Mouse (Mus musculus) midbrain, embryonic 14.5 days (tissue): ENCODE measurements around the gene Cldn14. TPM values are rescaled to one million over a fixed set of nuclear protein-coding genes. Genes with fewer than 3 reads are reported as not detected.

Experiments
- ATAC-seq: fragments of 200-750 bp; cut with Nextera tagmentation; 2 replicates; pipeline ENCODE4 v1.8.0; 2017; ENCODE audit warnings: moderate number of reproducible peaks, moderate library complexity; ENCODE audit not compliant: low FRiP score, low TSS enrichment
- DNase-seq: peaks from one replicate; pipeline ENCODE4 v3.0.0-alpha.2; 2015
- H3K27ac ChIP-seq: fragments of 300-500 bp; sonication (generic); replicated peaks from 2 replicates; pipeline ENCODE4 v1.5.1; 2014; ENCODE audit warnings: mild to moderate bottlenecking, low read depth, low read length, moderate library complexity
- H3K27me3 ChIP-seq: fragments of 300-500 bp; sonication (generic); 2 replicates; pipeline ENCODE4 v1.6.1; 2014; ENCODE audit warnings: low read length, control low read depth, mixed read lengths; ENCODE audit not compliant: control insufficient read depth, insufficient read depth
- H3K36me3 ChIP-seq: fragments of 300-500 bp; sonication (generic); 2 replicates; pipeline ENCODE4 v1.6.1; 2014; ENCODE audit warnings: low read length, control low read depth; ENCODE audit not compliant: control insufficient read depth, insufficient read depth
- H3K4me1 ChIP-seq: fragments of 300-500 bp; sonication (generic); 2 replicates; pipeline ENCODE4 v1.6.1; 2014; ENCODE audit warnings: mild to moderate bottlenecking, antibody characterized with exemption, low read length, control low read depth; ENCODE audit not compliant: control insufficient read depth, insufficient read depth
- H3K4me2 ChIP-seq: fragments of 300-500 bp; sonication (generic); 2 replicates; pipeline ENCODE4 v1.6.1; 2014; ENCODE audit warnings: mild to moderate bottlenecking, low read length, moderate library complexity
- H3K4me3 ChIP-seq: fragments of 300-500 bp; sonication (generic); replicated peaks from 2 replicates; pipeline ENCODE4 v1.5.1; 2014; ENCODE audit warnings: low read depth, low read length
- H3K9ac ChIP-seq: fragments of 300-500 bp; sonication (generic); replicated peaks from 2 replicates; pipeline ENCODE4 v1.6.1; 2014; ENCODE audit warnings: mild to moderate bottlenecking, low read length, moderate library complexity
- H3K9me3 ChIP-seq: fragments of 300-500 bp; sonication (generic); 2 replicates; pipeline ENCODE4 v1.6.1; 2016; ENCODE audit warnings: low read length, control low read depth, mixed read lengths; ENCODE audit not compliant: control insufficient read depth
- WGBS: fragments of 180-500 bp; shearing (Covaris S2); extraction: QIAGEN DNeasy Blood & Tissue Kit; methylation state at CpG from one replicate; pipeline ENCODE4 v1.1.7; 2014; 5-methylcytosine and 5-hydroxymethylcytosine counted together
- polyA plus RNA-seq: library from polyadenylated mRNA; unstranded; fragments of >200 nt; fragmentation: Nextera tagmentation; extraction: Ambion mirVana; gene quantifications from 2 replicates; pipeline ENCODE4 v1.2.1, GENCODE M21; 2014

The Cldn14 gene
- polyA plus RNA-seq, 1 experiment from 2014 or later: not detected

DNA sequence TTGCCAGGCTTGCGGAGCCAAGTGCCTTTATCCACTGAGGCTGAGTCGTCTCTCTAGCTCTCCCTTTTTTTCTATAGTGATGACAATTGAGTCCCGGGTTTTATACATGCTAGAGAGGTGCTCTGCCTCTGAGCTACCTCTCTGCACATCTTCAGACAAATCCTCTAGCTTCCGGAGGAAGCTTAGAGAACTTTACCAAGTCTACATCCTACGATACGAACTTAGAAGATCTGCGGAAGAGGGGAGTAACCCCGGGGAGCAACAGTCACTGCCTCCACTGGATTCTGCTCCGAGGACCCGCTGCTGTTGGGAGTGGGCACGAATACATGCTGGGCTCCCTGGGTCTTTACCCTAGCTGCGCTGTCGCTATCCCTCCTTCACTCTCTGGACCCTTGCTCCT is 74.0 kb downstream of the Cldn14 start:
- Histone ChIP-seq H3K9ac (no peak overlapping the region), H3K9me3 (no peaks in the 10 kb centered on the region), H3K27ac (no peak overlapping the region), H3K27me3 (peaks cover 18% of the 10 kb centered on the region; the same call in 1 of the 2 replicates), H3K4me1 (no peaks in the 10 kb centered on the region), H3K4me2 (no peak overlapping the region), H3K36me3 (no peaks in the 10 kb centered on the region), H3K4me3 (no peak overlapping the region)
- WGBS: 17% methylated on average over 13 of the region's 13 CpGs
- no peak for DNase-seq
- ATAC-seq: no peak

DNA sequence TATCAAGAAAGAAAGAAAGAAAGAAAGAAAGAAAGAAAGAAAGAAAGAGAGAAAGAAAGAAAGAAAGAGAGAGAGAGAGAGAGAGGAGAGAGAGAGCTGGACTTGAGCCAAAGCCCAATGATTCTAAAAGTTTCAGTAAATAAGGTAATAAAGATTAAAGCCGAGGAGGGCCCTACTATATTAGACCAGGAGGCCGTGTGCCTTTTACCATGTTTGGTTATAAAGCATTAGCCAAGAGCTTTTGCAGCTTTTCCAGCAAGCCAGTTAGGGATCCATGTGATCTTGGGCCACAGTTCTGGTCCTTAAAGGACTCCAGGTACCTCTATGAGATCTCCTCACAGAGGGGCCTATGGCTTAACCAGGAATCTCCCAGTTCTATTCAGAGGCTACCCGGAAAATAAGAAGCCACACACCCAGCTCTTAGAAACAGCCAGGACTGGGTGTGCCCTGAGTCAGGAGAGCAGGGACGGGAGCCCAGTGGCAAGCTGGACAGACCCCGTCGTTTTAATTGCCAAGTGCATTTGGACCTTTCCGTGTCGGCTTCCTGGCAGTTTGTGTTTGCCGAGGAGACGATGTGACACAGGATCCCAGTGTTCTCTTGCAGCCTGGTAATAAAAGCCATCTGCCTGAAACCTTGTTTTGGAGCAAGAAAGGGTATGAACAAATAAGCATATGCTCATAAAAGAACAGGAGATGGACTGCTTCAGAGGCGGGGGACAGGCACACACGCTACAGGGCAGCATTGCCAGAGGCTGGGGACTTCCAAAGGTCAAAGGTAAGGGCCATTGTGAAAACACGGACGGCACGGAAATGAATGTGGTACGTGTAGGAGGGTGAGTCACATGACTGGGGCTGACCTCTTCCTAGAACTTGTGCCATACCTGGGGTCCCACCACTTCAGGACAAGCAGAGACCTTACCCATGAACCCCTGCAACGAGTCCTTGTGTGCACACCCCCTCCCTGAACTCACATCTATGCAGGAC is 76.2 kb downstream of the Cldn14 start:
- DNase-seq (no peak), ATAC-seq (no peak)
- Histone ChIP-seq H3K27me3 (peaks cover 18% of the 10 kb centered on the region; the same call in 1 of the 2 replicates), H3K9me3 (no peaks in the 10 kb centered on the region), H3K4me1 (no peaks in the 10 kb centered on the region), H3K9ac (no peak overlapping the region), H3K36me3 (no peaks in the 10 kb centered on the region), H3K4me2 (no peak overlapping the region), H3K4me3 (no peak overlapping the region), H3K27ac (no peak overlapping the region)
- 79% methylated on average over 17 of the region's 17 CpGs for WGBS

DNA sequence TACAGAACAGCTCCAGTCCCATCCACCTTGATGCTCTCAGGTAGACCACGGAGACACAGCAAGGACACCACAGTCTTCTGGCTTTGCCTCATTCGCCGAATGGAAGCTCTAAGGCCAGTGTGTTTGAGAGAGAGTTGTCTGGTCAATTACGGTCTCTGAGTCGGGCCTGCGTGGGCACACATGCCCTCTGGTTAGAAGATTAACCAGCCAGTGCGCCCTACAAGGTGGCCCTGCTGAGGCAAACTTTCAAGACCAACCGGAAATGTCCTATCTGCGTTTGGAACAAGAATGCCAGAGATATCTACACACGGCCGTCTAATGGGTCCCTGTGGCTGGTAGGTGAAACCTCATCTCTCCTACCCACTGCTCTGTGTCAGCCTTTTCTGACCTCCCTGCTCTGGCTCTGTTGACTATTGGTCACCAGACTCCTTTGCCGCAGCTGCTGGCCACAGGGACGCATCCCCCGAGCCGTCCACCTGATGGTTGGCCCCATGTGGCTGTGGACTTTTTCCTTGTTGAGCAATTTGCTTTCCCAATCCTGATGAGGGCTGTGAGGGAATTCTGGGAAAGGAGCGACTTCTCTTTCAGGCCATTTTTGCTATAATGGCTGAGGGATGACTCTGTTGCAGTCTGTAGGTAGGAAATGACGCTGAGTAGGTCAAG is 79.1 kb downstream of the Cldn14 start:
- Histone ChIP-seq H3K27ac (no peak overlapping the region), H3K36me3 (no peaks in the 10 kb centered on the region), H3K9me3 (no peaks in the 10 kb centered on the region), H3K4me1 (no peaks in the 10 kb centered on the region), H3K27me3 (peaks cover 5% of the 10 kb centered on the region; the same call in 1 of the 2 replicates), H3K9ac (no peak overlapping the region), H3K4me3 (no peak overlapping the region), H3K4me2 (no peak overlapping the region)
- WGBS: 93% methylated on average over 17 of the region's 17 CpGs
- ATAC-seq (no peak), DNase-seq (no peak)

GRCm38 (mm10) chr16:93925684-93926247 is 82.9 kb downstream of the Cldn14 start:
- WGBS: 72% methylated on average over 8 of the region's 8 CpGs
- no peak overlapping the region for H3K4me3 ChIP-seq
- no peaks in the 10 kb centered on the region for H3K4me1 ChIP-seq
- H3K9me3 ChIP-seq: no peaks in the 10 kb centered on the region
- no peak for DNase-seq
- no peak for ATAC-seq
- no peaks in the 10 kb centered on the region for H3K36me3 ChIP-seq
- H3K4me2 ChIP-seq: no peak overlapping the region
- no peak overlapping the region for H3K27ac ChIP-seq
- no peaks in the 10 kb centered on the region for H3K27me3 ChIP-seq
- H3K9ac ChIP-seq: no peak overlapping the region

GRCm38 (mm10) chr16:93923788-93924187 is 84.8 kb downstream of the Cldn14 start:
- H3K9me3 ChIP-seq: no peaks in the 10 kb centered on the region
- H3K4me2 ChIP-seq: no peak overlapping the region
- no peaks in the 10 kb centered on the region for H3K4me1 ChIP-seq
- ATAC-seq: no peak
- no peak for DNase-seq
- no peaks in the 10 kb centered on the region for H3K27me3 ChIP-seq
- WGBS: 78% methylated on average over 7 of the region's 7 CpGs
- H3K9ac ChIP-seq: no peak overlapping the region
- H3K36me3 ChIP-seq: no peaks in the 10 kb centered on the region
- H3K4me3 ChIP-seq: no peak overlapping the region
- H3K27ac ChIP-seq: no peak overlapping the region

DNA sequence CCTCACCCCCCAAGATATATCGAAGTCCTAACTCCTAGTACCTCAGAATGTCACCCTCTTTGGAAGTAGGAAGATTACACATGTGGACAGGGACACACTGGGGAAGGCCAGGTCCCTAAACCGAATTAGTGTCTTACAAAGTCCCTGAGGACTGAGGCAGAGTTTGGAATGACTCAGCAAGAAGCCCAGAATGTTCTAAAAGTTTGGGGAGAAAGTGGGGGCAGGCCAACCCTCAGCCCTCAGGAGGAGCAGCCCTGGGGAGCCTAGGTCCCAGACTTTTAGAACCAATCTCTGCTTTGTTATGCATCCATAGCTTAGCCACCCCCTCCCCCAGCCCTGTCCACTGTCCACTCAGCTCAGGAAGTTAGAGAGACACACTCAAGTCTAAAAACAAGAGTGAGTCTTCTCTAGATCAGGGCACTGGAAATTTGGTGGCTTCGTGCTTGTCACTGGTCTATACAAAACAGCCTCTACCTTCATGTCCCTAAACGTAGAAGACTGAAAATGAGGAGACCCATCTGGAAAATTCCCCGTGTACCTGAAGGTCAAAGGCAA is 85.7 kb downstream of the Cldn14 start:
- no peak for ATAC-seq
- Histone ChIP-seq H3K9ac (no peak overlapping the region), H3K4me1 (no peaks in the 10 kb centered on the region), H3K27ac (no peak overlapping the region), H3K4me2 (no peak overlapping the region), H3K4me3 (no peak overlapping the region), H3K36me3 (no peaks in the 10 kb centered on the region), H3K27me3 (no peaks in the 10 kb centered on the region), H3K9me3 (no peaks in the 10 kb centered on the region)
- no peak for DNase-seq
- 75% methylated on average over 5 of the region's 5 CpGs for WGBS

GRCm38 (mm10) chr16:93920673-93921072 is 88.0 kb downstream of the Cldn14 start:
- no peak for DNase-seq
- H3K9me3 ChIP-seq: no peaks in the 10 kb centered on the region
- ATAC-seq: no peak
- no peaks in the 10 kb centered on the region for H3K4me1 ChIP-seq
- H3K27ac ChIP-seq: no peak overlapping the region
- H3K36me3 ChIP-seq: no peaks in the 10 kb centered on the region
- no peak overlapping the region for H3K4me3 ChIP-seq
- H3K4me2 ChIP-seq: no peak overlapping the region
- no peak overlapping the region for H3K9ac ChIP-seq
- no peaks in the 10 kb centered on the region for H3K27me3 ChIP-seq
- 77% methylated on average over 4 of the region's 4 CpGs for WGBS

DNA sequence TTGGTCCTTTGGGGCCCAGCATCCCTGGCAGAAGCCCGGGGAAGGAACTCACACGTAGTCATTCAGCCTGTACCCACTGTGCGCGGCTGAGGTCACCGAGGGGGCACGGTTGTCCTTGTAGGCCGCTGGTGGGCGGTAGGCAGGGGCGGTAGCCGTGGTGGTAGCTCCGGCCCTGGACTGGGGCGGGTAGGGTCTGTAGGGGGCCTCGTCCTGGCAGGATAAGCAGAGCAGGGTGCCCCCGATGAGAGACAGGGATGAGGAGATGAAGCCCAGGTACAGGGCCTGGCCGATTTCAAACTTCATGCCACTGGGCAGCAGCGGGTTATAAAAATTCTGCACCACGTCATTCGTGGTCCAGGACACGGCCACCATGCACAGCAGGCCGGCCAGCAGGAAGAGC is 89.4 kb downstream of the Cldn14 start:
- Histone ChIP-seq H3K36me3 (no peaks in the 10 kb centered on the region), H3K4me3 (no peak overlapping the region), H3K27ac (no peak overlapping the region), H3K9me3 (no peaks in the 10 kb centered on the region), H3K4me1 (no peaks in the 10 kb centered on the region), H3K27me3 (no peaks in the 10 kb centered on the region), H3K4me2 (no peak overlapping the region), H3K9ac (no peak overlapping the region)
- DNase-seq: no peak
- WGBS: 80% methylated on average over 20 of the region's 20 CpGs
- no peak for ATAC-seq
